Mouse (Mus musculus): Measurements from ENCODE around the gene Trim28. TPM values are rescaled to one million over a fixed set of nuclear protein-coding genes. Genes with fewer than 3 reads are reported as not detected.
A peak's percentile ranks its signal among the peaks of the same experiment; 100 is the strongest.

The Trim28 gene
- polyA plus RNA-seq, 1 experiment from 2014 or later = 87.2 TPM

- H3K4me3 ChIP-seq (ENCODE audit: low read depth, low read length) = peak within 1 kb of the TSS; percentile 72
- DNase-seq (ENCODE audit: low spot score) (peak; percentile 99), ATAC-seq (peak; percentile 82)
- TF ChIP-seq EP300 (IDR thresholded peaks at IDR 0.05) (0 out of 2 replicates have a peak, but pooled peaks have one; percentile 41), CTCF (IDR thresholded peaks at IDR 0.05) (no peak)
- H3K9ac ChIP-seq (replicated peaks; ENCODE audit: low read depth) = peak within 1 kb of the TSS; percentile 86
- peaks cover 24% of the 10 kb centered on the region for H3K36me3 ChIP-seq (ENCODE audit: insufficient read depth, low read length)
- H3K27ac ChIP-seq (ENCODE audit: low read length) = peak within 1 kb of the TSS; percentile 95
- WGBS = under 1% methylated on average over 45 of the region's 45 CpGs
- no peaks in the 10 kb centered on the region for H3K27me3 ChIP-seq (replicated peaks; ENCODE audit: insufficient read depth, low read length)
- peaks cover 29% of the 10 kb centered on the region for H3K4me1 ChIP-seq (ENCODE audit: insufficient read depth, low read depth, low read length)
- H3K9me3 ChIP-seq (ENCODE audit: low read length) = no peaks in the 10 kb centered on the region
- peak within 1 kb of the TSS; percentile 89 for H3K4me2 ChIP-seq (replicated peaks; ENCODE audit: low read depth, low read length)
These were observed 35.4 kb downstream of the Trim28 start, which contains the start of gene Chmp2a for GRCm38 (mm10) chr7:13034148-13034977. Chmp2a (minus strand) TSS chr7:13034807.

GRCm38 (mm10) chr7:13035211-13035855 is 36.4 kb downstream of the Trim28 start:
- Histone ChIP-seq H3K36me3 (ENCODE audit: insufficient read depth, low read length) (peaks cover 15% of the 10 kb centered on the region; the same call in 1 of the 2 replicates), H3K4me3 (ENCODE audit: low read depth, low read length) (no peak overlapping the region), H3K4me1 (ENCODE audit: insufficient read depth, low read depth, low read length) (peaks cover 29% of the 10 kb centered on the region), H3K9me3 (ENCODE audit: low read length) (no peaks in the 10 kb centered on the region), H3K4me2 (replicated peaks; ENCODE audit: low read depth, low read length) (no peak overlapping the region), H3K27ac (ENCODE audit: low read length) (peak overlapping the region; percentile 95), H3K27me3 (replicated peaks; ENCODE audit: insufficient read depth, low read length) (no peaks in the 10 kb centered on the region), H3K9ac (replicated peaks; ENCODE audit: low read depth) (0 out of 2 replicates have a peak overlapping the region, but pooled peaks have one; percentile 86)
- no peak for ATAC-seq
- no peak for TF ChIP-seq EP300 (IDR thresholded peaks at IDR 0.05)
- TF ChIP-seq CTCF (IDR thresholded peaks at IDR 0.05) = no peak
- 76% methylated on average over 17 of the region's 17 CpGs for WGBS
- no peak for DNase-seq (ENCODE audit: low spot score)

GRCm38 (mm10) chr7:13036806-13037205 is 37.9 kb downstream of the Trim28 start:
- Histone ChIP-seq H3K9ac (replicated peaks; ENCODE audit: low read depth) (peak overlapping the region; percentile 99), H3K4me1 (ENCODE audit: insufficient read depth, low read depth, low read length) (peaks cover 29% of the 10 kb centered on the region), H3K4me3 (ENCODE audit: low read depth, low read length) (peak overlapping the region; percentile 84), H3K9me3 (ENCODE audit: low read length) (no peaks in the 10 kb centered on the region), H3K36me3 (ENCODE audit: insufficient read depth, low read length) (peaks cover 7% of the 10 kb centered on the region; the same call in 1 of the 2 replicates), H3K27ac (ENCODE audit: low read length) (peak overlapping the region; percentile 100), H3K4me2 (replicated peaks; ENCODE audit: low read depth, low read length) (peak overlapping the region; percentile 62), H3K27me3 (replicated peaks; ENCODE audit: insufficient read depth, low read length) (no peaks in the 10 kb centered on the region)
- WGBS = 24% methylated on average over 4 of the region's 4 CpGs
- ATAC-seq (no peak), DNase-seq (ENCODE audit: low spot score) (no peak)
- TF ChIP-seq EP300 (IDR thresholded peaks at IDR 0.05) = no peak

GRCm38 (mm10) chr7:13037366-13037765 is 38.5 kb downstream of the Trim28 start:
- peak overlapping the region; percentile 100 for H3K27ac ChIP-seq (ENCODE audit: low read length)
- H3K9ac ChIP-seq (replicated peaks; ENCODE audit: low read depth) = peak overlapping the region; percentile 99
- ATAC-seq (peak; percentile 6), DNase-seq (ENCODE audit: low spot score) (peak; percentile 77)
- peak overlapping the region; percentile 62 for H3K4me2 ChIP-seq (replicated peaks; ENCODE audit: low read depth, low read length)
- WGBS = under 1% methylated on average over 28 of the region's 33 CpGs
- TF ChIP-seq CTCF (IDR thresholded peaks at IDR 0.05) = no peak
- no peak for TF ChIP-seq EP300 (IDR thresholded peaks at IDR 0.05)
- peak overlapping the region; percentile 84 for H3K4me3 ChIP-seq (ENCODE audit: low read depth, low read length)
- peaks cover 29% of the 10 kb centered on the region for H3K4me1 ChIP-seq (ENCODE audit: insufficient read depth, low read depth, low read length)
- H3K27me3 ChIP-seq (replicated peaks; ENCODE audit: insufficient read depth, low read length) = no peaks in the 10 kb centered on the region
- peaks cover 7% of the 10 kb centered on the region; the same call in 1 of the 2 replicates for H3K36me3 ChIP-seq (ENCODE audit: insufficient read depth, low read length)
- H3K9me3 ChIP-seq (ENCODE audit: low read length) = no peaks in the 10 kb centered on the region

- under 1% methylated on average over 52 of the region's 65 CpGs for WGBS
- peaks cover 29% of the 10 kb centered on the region for H3K4me1 ChIP-seq (ENCODE audit: insufficient read depth, low read depth, low read length)
These were observed 39.1 kb downstream of the Trim28 start, which contains the start of gene Ube2m for GRCm38 (mm10) chr7:13037901-13038555. Ube2m (minus strand) TSS chr7:13038275.

More at GRCm38 (mm10) chr7:13037901-13038555, 39.1 kb downstream of the Trim28 start, which contains the start of gene Ube2m:
- H3K27me3 ChIP-seq (replicated peaks; ENCODE audit: insufficient read depth, low read length) = 0 out of 2 replicates have a peak, but pooled peaks cover 4% of the 10 kb centered on the region
- H3K4me2 ChIP-seq (replicated peaks; ENCODE audit: low read depth, low read length) = peak within 1 kb of the TSS; percentile 62
- ATAC-seq (peak; percentile 94), DNase-seq (ENCODE audit: low spot score) (peak; percentile 98)
- H3K4me3 ChIP-seq (ENCODE audit: low read depth, low read length) = peak within 1 kb of the TSS; percentile 84
- peak within 1 kb of the TSS; percentile 99 for H3K9ac ChIP-seq (replicated peaks; ENCODE audit: low read depth)
- H3K36me3 ChIP-seq (ENCODE audit: insufficient read depth, low read length) = 0 out of 2 replicates have a peak, but pooled peaks cover under 1% of the 10 kb centered on the region
- no peak for TF ChIP-seq CTCF (IDR thresholded peaks at IDR 0.05)
- peak within 1 kb of the TSS; percentile 100 for H3K27ac ChIP-seq (ENCODE audit: low read length)
- no peaks in the 10 kb centered on the region for H3K9me3 ChIP-seq (ENCODE audit: low read length)

All from lung, postnatal 0 days (tissue).